Mouse (Mus musculus) liver, adult (tissue): ENCODE measurements around the gene Rps2.

ENCODE experiments used
- GATA4 ChIP-seq: IDR thresholded peaks from 2 replicates; pipeline ENCODE4 v1.6.1; 2014; ENCODE audit warnings: mild to moderate bottlenecking, low read length; ENCODE audit not compliant: insufficient replicate concordance

Rps2 gene

DNA sequence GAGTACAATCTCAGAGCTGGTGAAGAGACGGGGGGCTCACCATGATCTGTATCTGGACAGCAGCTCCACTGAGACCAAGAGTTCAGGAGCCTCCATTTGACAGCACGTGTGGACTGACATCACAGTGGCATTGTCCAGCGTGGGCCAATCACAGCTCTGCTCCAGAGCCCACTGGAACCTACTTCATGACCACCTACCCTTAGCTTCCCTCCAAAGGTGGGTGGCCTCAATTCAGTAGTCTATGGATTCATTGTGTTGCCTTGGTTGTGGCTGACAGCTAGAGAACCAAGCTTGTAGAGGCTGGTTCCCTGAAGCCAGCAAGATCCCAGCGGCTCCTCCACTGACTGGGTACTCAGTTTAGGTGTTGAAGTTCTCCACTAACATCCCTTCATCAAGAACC is at the start of gene Rps2, which contains the start of gene Rnf151:
TSS of gene Rps2 (plus strand) at position 174 of the 400 bp plus-strand sequence.
TSS of gene Rnf151 (minus strand) at position 121 of the 400 bp plus-strand sequence.
- TF ChIP-seq GATA4, result no peak

DNA sequence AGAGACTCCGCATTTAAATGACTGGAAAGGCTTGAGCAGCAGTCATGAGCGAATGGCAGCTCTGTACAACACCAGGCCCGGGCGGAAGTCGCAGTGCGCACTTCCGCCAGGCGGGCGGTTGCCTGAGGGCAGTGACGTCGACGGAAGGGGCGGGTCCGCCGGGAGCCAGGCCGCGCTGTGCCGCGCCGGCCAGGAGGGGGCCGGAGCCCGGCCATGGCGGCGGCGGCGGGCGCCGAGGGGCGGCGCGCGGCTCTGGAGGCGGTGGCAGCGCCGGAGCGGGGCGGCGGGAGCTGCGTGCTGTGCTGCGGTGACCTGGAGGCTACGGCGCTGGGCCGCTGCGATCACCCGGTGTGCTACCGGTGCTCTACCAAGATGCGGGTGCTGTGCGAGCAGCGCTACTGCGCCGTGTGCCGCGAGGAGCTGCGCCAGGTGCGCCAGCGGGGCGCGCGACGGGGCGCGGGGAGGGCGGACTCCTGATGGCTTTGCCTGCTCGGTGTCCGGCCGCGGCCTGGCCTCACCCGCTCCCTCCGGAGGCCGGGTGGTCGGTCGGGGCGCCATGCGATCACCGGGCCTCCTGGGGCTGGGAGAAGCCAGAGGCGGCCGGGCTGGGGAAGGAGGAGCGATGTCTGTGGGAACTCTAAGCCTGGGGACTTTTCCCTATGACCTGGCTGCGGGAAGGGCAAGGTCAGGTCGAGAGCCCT is 48.2 kb upstream of the Rps2 start, which contains the start of gene Zfp598:
TSS of gene Zfp598 (plus strand) at position 143 of the 701 bp plus-strand sequence.
- no peak for TF ChIP-seq GATA4

DNA sequence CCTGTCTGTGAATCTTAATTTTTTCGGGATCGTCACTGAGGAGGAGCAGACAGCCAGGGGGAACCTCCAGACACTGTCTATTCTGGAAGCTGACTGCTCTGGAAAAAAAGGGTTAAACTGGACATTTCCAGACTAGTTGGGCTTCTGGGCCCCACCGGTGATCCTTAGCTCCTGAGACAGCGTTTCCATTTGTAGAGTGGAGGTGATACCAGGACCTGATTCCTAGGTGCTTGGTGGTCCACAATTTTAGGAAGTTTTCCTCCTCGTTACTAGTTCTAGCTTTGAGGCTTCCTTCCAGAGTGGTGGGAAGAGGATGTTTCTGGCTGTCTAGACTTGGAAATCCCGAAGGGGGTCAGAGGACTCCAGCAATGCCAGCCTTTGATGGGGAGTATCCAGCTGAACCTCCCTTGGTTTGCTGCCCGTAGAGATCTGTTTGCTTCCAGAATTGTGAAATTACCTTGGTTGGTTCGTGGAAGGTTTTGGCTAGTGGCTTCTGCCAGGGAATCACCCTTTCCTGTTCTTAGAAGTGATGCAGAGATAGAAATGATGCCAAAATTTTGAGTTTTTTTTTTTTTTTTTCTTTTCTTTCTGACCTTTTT is 47.6 kb upstream of the Rps2 start:
- TF ChIP-seq GATA4, result no peak

DNA sequence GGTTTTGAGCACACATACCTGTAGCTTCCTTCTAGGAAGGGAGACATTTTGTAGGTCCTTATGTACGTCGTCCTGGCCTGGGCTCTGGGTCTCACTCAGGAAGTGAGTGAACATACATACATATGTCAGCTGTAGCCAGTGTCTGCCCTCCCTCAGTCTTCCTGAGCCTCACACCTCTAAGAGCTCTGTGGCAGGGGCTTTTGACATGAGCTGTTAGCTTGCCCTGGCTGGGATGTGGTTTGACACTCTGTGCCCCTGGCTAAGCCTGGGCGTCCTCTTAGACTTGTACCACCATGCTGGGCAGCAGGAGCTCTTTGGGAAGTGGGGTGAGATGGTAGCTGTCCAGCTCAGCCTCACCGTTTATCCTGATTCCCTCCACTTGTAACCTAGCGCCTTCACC is 46.6 kb upstream of the Rps2 start:
- TF ChIP-seq GATA4, result no peak

DNA sequence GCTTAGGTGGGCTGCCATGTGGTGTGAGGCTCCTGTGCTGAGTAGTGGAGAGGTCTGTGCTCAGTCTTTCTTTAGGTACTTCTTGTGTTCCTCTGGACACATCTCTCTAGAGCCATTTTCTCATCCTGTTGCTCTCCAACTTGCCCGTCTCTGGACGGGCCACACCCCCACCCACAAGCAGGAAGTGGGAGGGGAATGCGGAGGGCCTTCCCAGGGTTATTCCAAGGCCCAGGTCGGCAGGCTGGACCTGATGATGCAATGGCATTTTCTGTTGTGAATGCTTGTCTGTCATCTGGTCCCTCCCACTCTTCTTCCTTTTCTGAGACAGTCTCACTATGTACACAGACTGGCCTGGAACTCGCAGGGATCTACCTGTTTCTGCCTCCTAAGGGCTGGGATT is 45.8 kb upstream of the Rps2 start:
- TF ChIP-seq GATA4, result no peak

DNA sequence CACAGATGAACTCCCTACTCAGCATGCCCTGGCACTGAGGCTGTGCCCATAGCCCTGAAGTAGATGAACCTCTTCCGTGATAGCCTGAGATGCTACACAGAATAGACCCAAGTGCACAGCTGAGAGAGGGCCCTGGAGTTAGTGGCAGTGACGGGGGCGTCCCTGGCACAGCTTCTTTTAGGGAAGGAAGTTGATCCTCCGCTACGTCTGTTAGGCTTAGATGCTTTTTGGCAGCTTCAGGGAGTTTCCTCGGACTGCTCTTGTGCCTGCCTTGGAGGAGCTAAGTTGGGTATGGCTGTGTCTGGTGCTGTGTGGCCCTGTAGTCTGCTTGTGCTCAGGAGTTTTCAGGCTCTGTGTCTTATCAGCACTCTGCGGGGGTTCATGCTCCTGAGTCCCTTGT is 43.6 kb upstream of the Rps2 start:
- TF ChIP-seq GATA4, result no peak

DNA sequence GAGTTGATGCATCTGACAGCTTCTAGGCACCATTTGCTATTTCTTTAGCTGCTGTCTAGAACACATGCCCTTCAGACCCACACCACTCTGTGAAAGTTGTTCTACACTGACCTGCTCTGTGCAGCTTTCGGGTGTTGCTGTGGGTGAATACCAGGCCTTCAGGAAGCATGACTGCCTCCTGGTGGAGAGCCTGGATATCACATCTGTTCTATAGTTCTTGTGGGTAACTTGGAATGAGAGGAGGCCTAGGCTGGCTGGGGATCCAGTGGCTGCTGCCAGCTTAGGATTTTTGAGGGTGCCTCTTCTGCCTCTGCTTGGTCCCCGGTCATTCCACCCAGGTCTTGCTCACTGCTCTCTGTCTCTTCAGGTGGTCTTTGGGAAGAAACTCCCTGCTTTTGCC is 41.7 kb upstream of the Rps2 start:
- no peak for TF ChIP-seq GATA4

DNA sequence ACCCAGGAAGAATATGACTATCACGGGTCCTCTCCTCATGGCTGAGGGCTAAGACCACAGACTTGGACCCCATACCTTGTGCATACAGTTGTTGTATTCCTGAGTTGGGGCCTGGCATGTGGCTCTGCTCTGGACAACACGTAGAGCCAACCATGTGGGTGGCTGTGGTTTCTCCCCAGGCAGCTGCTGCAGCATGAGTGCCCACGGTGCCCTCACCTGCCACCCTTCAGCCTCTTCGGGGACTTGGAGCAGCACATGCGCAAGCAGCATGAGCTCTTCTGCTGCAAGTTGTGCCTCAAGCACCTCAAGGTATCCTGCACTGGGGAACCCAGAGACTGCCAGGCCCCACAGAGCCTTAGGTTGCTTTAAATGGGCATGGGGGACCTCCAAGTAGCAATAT is 41.0 kb upstream of the Rps2 start:
- TF ChIP-seq GATA4, result no peak

DNA sequence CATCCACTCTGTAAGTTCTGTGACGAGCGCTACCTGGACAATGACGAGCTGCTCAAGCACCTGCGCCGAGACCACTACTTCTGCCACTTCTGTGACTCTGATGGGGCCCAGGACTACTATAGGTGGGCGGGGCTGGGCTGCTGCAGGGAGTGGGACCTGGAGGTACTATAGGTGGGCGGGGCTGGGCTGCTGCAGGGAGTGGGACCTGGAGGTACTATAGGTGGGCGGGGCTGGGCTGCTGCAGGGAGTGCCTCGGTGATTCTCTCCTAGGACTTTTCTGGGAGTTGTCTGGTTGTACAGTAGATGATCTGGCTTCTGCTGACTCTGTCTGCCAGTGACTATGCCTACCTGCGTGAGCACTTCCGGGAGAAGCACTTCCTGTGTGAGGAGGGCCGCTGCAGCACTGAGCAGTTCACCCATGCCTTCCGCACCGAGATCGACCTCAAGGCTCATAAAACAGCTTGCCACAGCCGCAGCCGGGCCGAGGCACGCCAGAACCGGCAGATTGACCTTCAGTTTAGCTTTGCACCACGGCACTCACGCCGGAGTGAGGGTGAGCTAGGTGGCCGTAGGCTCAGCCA is 40.3 kb upstream of the Rps2 start:
- no peak for TF ChIP-seq GATA4

DNA sequence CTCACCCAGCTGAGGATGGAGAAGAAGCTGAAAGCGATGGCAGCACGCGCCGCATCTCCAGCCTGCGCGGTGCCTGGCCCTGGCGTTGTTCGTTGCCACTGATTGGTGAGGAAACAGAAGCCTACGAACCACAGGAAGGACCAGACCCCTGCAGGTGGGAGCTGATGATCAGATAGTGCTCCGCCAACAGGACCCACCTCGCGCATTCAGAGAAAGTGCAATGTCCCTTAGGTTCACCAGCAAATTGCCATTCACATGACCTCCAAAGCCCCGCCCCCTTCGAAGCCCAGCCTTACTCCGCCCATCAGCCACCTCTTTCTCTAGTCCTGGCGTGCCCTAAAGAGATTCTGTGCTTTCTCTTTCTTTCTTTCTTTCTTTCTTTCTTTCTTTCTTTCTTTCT is 31.4 kb upstream of the Rps2 start:
- TF ChIP-seq GATA4, result no peak

DNA sequence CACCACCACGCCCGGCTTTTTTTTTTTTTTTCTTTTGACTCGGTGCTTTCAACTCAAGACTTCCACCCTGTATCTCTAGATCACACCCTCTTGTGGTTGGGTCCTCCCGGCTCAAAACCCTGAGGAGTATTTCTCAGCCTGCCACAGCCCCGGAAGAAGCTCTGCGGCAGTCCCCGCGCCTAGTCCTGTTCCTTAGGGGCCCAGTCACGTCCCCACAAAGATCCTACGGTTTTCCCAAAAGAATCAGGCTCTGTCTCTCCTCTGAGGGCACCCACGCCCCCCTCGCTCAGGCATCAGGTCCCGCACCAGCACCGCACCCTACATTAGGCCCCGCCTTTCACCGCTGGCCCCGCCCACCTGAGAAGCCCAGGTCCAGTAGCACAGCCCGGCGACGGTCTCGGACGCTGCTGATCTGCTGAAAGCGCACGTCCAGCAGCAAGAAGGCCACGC is 30.7 kb upstream of the Rps2 start:
- no peak for TF ChIP-seq GATA4

DNA sequence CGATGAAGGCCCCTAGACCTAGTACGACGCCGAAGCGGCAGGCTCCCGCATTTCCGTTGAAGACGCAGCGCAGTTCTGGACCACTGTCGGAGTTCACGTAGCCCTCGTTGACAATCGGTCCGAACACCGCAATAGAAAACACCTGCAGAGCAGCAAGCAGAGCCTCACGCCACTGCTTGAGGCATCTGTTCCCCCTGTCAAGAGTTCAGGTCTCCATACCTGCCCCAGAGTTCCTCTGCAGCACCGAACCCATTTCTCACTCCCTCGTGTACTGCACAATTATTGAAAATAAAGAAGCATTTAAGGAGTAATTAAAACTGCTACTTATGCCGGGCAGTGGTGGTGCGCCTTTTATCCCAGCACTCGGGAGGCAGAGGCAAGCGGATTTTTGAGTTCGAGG is 30.3 kb upstream of the Rps2 start:
- TF ChIP-seq GATA4, result no peak

DNA sequence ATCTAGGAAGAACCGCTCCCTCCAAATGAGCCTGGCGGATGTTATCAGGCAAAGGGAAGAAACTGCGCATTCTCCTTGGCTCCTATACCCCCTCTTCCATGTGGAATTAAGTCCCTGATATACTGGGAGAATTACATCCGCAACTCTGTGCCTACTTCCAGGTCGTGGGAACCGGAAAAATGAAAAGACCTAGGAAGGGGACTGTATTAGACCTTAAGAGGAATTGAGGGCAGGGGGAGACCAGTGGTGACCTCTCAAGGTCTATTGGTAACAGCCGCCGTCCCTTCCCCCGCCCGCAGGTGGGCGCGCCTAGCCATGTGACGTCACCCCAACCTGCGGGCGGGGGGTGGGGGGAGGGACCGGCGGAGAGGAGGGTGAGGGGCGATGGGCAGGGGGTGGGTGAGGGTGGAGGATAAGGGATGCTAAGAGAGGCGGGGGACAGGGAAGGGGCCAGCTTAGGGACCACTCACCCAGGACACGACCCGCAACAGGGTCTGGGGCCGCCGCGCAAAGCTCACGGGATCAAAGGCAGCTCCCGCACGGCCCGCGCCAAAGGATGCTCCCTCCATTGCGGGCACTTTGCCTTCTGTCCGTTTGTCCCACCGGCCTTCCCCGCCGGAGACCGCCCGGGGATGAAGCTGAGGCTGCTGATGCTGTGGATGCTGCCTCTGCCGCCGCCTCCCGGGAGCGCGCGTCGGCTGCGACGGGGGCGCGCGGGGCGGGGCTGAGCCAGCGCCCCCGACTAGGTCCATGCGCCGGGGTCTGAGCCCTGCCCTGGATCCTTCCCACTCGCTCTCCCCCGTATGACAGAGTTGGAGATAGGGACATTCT is 28.4 kb upstream of the Rps2 start, which contains the start of gene Syngr3:
TSS of gene Syngr3 (minus strand) at position 705 of the 831 bp plus-strand sequence.
- no peak for TF ChIP-seq GATA4

DNA sequence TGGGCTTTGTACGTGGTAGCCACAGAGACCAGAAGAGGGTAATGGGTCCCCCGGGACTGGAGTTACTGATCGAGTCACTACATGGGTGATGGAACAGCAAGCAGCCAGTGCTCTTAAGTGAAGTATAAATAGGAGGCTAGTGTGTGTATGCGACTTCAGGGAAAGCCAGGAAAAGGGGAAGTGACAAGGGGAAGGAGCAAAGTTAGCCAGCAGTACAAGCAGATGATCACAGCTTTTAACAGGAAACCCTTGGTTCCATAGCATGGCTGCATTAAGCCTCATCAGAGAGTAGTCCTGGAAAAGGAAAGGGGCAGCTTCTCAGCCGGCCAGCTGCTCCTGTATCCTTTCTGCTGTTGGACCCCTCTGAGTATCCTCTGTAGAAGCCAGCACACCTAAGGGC is 25.5 kb upstream of the Rps2 start:
- TF ChIP-seq GATA4, result no peak

DNA sequence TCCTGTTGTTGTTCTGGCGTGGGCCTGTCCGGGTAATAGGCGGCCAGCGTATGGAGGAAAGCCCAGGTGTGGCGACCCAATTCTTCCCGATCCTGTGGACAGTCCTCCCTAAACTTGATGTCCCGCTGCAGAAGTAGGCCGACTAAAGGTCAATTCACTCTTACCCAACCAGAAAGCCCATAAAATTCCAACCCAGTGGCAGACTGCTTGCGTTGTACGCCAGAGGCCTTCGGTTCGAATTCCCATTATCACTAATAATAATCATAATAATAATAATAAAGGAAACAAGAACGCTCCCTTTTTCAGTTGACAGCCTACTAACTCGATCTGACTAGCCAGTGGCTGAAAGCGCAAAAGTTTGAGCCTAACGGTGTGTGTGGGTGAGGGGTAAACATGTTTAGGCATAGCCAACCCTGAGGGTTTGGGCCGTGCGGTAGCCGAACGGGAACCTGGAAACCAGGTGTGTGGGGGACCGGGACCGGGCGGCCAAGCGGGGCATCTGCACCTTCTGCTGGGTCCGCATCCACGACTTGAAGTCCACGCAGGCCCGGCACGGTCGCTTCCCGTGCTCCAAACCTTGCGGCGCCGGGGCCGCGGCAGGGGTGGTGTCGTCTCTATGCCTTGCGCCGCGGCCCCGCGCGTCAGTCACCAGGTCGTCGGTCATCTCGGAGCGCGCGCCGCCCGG is 22.4 kb upstream of the Rps2 start:
- no peak for TF ChIP-seq GATA4
